Mouse (Mus musculus) small intestine, adult 2 months (tissue): ENCODE data around the gene Efcab3.
A peak's percentile ranks its signal among the peaks of the same experiment; 100 is the strongest.

Source experiments
- CTCF ChIP-seq: fragments of 200-500 bp; IDR thresholded peaks from 2 replicates; pipeline ENCODE4 v1.5.1; 2012; ENCODE audit warnings: low read depth, mild to moderate bottlenecking, control low read depth, inconsistent platforms, low read length, moderate library complexity, mixed read lengths; ENCODE audit not compliant: insufficient replicate concordance, insufficient read length; ENCODE audit errors: extremely low read depth
- POLR2A ChIP-seq: fragments of 200-500 bp; IDR thresholded peaks from 2 replicates; pipeline ENCODE4 v1.6.1; 2012; ENCODE audit warnings: low read depth, mild to moderate bottlenecking, control low read depth, inconsistent platforms, low read length, moderate library complexity

GRCm38 (mm10) chr11:105123986-105124385 lies 60.6 kb downstream of the Efcab3 start:
- TF ChIP-seq CTCF (peak; percentile 45; the same call in 1 of the 2 replicates), POLR2A (no peak)
